Mouse (Mus musculus) layer of hippocampus, postnatal 36 days (tissue): ENCODE data around the gene Sowaha. TPM values are rescaled to one million over a fixed set of nuclear protein-coding genes. Genes with fewer than 3 reads are reported as not detected.
A peak's percentile ranks its signal among the peaks of the same experiment; 100 is the strongest.

ENCODE experiments used
- DNase-seq, 2 experiments: peaks; one replicate each; pipeline ENCODE4 v3.0.0; 2022
- total RNA-seq, 2 experiments: library from RNA; stranded (reverse); gene quantifications; 2 replicates each; pipeline ENCODE4 v1.2.3; 2021

The Sowaha gene
- 100 to 1,000 TPM; 140 to 143 TPM for total RNA-seq

DNA sequence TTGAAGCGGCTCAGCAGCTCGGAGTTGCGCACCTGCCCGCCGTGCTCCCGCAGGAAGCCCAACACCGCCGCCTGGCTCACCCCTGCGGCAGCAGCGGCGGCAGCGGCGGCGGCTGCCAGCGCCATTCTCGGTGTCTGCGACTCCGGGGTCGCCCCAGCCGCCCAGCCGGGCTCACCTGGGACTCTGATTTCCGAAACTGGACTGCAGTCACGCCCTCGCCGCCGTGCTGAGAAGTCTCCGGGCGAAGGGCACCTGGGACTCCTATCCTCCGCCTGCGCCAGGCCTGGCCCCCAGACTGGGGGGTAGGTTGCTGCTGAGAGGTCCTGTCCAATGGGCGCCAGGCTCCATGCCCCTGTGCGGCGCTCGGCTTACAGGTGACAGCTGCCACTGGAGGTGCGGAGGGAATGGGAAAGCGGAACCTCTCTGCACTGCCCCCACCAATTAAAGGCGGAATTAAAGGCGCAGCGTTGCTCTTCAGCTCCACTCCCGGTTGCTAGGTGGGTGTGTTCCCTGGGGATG lies at the start of gene Sowaha, which contains the start of gene Gm9945:
TSS of gene Sowaha (minus strand) at position 492 of the 519 bp plus-strand sequence.
TSS of gene Gm9945 (plus strand) at position 384 of the 519 bp plus-strand sequence.
- DNase-seq, result peak; percentile 75 to 78

DNA sequence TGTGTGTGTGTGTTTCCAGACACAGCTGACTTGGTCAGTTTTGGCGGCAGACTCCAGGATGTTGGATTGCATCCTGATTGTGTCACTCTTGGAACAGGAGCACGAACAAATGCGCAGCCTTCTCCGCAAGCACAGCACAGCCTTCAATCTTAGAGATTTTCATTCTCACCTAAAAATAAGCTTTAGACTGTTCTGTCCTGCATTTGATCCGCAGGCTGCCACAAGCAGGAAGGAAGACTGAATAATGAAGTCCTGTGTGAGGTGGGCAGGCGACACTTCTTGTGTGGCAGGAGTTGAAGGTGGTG lies 49.1 kb upstream of the Sowaha start:
- DNase-seq, result peak in 1 of 2 experiments; percentile 45

DNA sequence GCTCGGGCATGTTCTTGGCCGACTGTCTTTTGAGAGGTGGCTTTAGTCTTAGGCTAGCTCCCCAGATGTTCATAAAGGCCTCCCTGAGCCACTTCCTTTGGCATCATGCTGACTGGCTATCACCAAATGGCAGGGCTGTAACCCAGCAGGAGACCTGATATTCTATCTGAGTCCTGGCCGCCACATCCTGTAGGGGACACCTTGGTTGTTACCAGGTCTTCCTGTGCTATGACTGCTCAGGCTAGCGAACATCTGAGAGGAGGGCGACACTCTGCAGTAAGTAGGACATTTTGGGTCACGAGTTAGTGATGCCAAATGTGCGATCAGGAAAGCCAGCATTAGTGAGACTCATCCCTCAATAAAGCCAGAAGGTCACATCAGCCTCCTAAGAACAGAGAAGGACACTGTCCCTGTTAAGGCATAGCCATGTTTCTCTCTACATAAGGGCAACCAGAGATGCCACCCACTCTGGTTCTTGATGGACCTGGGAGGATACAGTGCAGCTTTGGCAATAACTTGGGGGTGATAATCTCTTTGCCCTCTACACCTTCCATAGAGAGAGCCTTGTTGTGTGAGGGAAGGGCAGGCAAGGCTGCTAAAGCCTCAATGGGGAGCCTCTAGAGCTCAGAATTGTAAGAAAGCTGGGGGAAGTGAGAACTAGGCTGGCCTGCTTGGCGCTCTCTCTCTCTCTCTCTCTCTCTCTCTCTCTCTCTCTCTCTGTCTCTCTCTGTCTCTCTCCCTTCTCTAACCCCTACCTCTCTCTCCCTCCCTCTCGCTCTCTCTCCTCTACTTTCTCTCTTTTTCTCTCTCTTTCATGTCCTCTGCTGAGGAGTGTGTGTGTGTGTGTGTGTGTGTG lies 48.6 kb upstream of the Sowaha start:
- DNase-seq, result no peak

DNA sequence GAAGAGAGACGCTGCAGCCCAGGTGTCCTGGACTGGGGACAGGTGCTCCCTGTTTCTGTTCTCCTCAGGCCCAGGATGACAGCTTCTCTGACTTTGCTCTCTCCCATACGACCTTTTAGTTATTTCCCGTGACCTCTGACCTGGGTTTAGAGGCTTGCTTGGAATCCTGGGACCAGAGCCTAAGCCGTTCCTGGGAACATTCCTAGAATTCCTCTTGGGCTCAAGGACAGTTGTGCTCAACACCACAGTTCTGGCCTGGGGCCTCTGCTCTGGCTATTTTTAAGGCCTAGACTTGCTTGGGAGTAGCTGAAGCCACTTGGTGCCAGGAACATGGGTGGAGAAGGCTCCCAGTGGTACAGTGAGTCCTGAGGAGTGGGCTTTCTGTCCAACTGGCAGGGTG lies 45.4 kb upstream of the Sowaha start:
- DNase-seq, result no peak

DNA sequence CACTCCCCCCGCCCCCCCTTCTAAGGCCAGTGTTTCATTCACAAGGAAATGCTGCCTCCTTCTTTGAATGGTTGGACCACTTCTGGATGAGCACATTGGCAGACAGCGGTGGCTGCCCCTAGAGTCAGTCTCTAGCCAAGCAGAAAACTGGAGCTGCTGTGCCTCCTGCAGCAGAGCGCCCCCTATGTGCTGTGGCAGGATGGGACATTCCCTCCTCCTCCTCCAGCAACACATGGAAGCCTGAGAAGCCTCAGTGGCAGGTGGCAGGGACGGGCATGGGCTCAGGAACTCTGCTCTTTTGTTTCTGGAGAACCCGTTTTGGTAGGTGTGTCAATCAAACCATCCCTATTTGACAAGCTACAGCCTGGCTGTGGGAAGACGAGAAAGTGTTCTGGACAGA lies 44.8 kb upstream of the Sowaha start:
- DNase-seq, result no peak

DNA sequence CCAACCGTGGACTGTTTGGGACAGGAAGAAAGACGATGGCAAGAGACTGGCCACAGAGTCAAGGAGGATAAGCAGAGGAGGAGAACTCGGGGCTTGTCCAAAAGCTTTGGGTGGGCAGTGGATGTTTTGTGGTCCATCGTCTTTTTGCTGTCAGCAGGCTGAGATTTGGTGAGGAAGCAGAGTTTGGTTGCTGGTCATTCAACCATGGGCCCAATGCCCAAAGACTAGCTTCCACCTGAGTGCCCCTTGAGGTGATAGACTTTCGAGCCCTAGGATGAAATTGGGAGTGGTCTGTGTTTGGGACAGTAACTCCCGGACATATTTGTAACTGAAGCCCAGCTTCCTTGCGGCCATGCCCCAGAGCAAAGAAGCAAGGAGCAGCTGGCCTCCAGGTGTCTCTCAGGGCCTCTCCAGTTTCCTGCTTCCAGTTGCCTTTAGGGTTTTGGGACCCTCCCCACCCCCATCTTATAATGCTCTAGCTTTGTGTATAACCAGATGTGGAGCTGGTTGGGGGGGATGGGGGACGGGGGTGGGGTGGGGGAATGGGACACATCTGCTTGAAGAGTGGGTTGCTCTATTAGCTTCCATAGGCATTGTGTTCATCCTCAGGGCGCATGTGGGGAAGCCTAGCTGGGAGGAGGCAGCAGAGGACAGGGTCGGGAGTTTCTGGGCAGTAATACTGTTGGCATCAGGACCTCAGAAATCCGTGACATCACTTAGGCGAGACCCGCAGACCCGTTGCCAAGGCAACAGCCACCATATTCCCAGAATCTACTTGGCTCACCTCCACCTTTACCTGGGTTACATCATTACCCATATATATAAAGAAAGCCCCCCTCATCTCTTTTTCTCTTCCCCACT lies 43.7 kb upstream of the Sowaha start:
- no peak for DNase-seq

DNA sequence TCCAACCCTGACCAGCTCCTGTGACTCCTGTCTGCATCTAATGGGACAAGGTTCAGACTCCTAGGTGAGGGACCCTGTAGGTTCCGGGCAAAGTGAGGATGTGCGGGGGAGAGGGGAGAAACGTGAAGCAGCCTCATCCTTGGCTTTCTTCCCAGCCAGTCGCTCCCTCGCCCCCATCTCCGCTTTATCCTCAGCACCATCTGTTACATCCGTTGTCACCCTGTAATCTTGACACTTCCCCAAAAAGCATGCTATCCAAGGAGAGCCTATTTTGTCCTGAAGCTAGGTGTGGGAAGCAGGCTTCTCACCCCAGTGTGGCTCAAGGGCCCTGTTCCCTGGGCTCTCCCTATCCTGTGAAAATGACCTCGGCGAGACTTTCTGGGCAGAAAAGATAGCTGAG lies 42.9 kb upstream of the Sowaha start:
- DNase-seq, result peak; percentile 58 to 68

DNA sequence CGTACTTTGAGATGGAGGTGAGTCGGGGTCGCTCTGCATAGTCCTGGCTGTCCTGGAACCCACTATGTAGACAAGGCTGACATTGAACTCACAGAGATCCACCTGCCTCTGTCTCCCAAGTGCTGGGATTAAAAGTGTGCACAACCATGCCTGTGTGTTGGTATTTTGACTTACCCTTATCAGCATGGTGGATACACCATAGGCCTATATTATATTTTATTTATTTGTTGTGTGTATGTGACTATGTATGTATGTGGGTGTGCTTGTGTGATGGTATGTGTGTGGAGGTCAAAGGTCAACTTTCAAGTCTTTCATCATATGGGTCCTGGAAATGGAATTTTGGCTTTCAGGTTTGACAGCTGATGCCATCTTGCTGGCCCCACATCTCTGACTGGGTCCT lies 42.3 kb upstream of the Sowaha start:
- no peak for DNase-seq

DNA sequence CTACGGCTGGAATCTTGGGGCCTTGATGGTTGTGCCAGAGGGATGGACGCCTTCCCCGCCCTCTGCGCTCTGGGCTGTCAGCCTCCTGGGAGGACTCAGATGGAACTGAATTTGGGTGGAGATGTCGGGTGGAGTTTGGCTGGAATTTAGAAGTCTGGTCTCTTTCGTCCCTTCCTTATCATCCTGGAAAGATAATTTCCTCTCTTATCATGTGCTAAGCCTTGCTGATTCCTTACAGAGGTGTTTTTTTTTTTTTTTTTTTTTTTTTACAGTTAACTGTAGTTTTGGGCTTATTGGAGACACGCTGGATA lies 41.7 kb upstream of the Sowaha start:
- no peak for DNase-seq

DNA sequence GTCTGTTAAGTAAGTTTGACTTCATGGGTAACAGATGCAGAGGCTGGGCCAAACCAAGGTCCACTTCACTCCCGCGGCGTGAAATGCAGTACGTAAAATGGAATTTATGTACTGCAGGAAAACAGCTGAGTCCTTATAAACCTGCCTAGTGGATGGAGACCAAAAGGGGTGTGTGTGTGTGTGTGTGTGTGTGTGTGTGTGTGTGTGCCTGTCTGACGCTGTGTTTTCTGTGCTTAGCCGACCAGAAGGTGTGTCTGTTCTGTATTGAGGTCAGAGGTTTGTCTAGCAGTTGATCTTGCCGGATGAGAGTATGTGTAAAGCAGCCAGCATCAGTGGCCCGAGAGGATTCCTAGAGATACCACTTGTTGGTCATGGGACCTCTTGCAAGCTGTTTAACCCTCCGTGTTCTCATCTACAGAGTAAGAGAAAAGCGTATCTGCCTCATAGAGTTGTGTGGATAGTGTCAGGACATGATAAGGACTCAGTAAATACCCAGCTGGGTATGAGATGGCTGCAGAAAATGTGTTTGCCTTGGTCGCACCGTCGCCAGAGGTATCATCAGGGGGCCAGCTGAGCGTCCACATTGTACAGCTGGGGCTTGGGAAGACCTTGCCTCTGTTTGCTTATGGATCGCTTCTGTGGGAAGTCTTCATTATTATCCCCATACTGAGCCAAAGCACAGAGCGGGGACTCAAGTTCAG lies 41.2 kb upstream of the Sowaha start:
- DNase-seq, result no peak

DNA sequence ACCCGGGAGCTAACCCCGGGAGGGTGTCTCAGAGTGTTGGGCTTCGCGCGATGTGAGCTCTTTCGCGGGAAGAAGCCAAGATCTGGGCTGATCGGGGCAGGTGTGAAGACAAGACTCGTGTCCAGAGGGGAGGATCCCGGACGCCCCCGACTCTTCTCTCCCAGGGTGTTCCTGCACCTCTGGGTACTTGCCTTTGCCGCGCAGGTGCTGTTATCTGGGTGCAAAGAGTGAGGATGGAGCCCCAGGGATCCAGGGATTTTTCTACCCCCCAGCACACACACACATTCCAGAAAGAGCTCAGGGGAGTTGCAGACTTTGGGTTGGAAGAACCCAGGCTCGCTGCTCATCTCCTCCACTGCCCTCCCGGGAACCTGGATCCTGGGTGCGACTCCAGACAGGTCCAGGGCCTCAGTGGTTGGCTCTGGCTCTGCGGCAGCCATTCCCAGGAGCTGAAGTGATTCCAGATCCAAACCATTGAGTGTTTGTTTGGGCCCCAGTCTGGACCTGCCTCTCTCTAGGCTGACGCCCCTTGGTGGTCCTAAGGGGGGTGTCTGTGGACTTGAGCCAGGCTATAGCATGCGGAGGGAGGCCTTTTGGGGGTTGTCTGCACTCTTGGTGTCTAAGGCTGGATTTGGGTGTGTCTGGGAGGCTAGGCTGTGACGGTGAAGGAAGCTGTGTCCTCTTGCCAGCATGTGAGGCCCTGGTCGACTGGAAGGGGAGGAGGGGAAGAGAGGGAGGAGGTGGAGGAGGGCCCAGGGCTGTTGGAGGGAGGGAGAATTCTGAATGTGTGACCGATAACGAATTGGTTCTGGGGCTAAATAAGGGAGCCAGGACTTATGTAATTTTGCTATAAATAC lies 40.3 kb upstream of the Sowaha start:
- peak; percentile 68 to 77 for DNase-seq

DNA sequence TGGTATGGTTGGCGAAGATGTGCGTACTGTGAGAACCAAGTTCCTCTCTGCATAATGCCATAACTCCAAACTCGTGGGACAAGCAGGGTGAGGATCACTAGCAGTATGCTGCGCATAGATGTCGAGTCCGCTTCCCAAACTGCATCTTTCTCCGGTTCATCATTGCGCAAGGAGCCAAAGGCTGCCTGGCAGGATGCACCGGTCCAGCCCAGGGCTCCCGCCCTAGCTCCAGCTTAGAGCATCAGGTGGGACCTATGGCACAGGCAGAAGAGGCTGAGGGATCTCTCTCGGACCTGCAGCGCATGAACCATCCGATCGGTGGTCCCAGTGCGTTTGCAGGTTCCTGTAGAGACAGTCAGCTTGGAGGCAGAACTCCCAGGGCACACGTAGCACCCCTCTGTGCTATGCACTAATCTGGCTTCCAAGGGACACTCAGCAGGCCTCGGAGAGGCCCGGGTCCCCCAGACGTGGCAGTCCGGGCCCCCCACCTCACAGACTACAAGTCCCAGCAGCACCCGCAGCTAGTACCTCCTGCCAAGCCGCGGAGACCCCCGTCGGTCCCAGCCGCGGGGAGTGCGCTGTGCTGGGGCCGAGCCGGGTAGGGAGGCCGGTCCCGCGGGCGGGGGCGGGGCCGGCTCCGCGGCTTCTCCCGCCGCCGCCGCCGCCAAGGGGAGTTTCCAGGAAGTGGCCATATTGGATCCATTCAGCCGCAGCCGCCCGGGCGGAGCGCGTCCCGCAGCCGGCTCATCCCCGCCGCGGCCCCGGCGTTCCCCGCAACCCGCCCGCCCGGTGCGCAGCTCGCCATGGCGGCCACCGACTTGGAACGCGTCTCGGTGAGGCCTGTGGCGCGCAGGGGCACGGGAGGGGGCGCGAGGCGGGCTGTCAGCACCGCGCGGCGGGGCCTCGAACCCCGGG lies 39.4 kb upstream of the Sowaha start, which contains the start of gene Sept8:
TSS of gene Sept8 (plus strand) at position 51 of the 915 bp plus-strand sequence.
- peak; percentile 67 to 75 for DNase-seq

DNA sequence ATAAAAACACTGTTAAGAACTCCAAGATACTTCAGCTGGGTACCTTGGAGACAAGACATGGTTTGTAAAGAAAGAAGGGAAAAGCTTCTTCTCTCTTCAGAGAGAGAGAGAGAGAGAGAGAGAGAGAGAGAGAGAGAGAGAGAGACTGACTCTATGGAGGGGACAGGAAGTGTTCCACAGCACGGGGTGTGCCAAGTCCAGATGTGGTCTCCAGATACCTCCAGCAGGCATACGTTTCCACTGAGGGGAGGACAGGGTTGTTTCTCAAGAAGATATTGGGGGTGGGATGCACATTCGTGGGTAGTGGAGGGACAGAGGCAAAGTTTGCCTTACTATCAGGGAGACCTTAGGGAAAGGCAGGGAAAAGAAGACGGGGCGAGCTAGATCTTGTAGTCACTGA lies 38.7 kb upstream of the Sowaha start:
- DNase-seq, result no peak

DNA sequence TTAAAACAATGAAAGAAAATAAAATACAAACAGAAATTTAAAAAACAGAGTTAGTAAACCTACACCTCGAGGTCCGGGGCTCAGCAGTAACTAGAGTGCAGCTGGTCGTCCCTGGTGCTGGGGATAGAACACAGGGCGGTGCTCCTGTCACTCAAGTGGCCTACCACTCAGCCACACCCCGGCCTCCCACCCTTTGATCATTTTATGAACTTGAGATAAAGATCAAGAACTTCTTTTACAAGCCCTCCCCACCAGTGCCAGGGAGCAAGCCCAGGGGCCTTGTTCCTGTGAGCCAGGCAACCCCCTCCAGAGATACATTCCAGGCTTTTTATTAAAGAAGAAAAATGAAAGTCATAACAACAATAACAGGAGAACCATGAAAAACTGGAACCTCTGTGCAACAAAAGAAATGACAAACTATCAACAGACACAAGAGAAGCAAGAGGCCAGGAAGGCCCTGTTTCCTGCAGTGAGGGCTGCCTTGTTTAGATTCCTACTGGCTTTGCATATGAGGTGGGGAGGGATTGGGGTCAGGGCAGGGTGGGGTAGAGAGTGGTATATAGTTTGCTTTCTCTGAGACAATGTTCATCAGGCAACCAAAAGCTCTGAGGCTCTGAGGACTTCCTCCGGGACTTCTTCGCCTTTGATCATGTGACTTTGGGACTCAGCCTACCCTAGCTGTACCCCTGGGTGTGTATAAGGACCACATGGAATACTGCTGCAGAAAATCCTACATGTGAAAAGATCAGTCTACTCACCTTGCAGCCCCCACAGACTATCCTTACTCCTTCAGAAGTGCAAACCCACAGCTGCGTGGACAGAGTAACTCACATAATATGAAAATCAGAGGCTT lies 36.9 kb upstream of the Sowaha start:
- DNase-seq, result no peak

DNA sequence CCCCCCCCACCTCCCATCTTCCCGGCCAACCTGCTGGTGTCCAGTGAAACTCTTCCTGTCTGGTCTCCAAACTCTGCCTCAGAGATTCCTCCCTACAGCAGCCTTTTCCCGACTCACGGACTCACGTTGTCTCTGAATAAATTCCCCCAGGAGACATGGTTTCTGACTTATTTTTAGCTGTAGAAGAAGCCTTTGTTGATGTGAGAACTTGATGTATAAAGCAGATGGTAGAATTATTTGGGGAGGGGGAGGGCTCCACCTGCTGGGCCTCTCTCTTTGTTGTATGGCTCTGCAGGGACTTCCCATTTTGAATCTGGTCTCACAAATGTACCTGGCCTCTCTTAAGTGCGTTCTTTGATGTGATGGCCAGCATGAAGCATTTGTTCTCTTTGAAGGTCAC lies 30.3 kb upstream of the Sowaha start:
- no peak for DNase-seq

DNA sequence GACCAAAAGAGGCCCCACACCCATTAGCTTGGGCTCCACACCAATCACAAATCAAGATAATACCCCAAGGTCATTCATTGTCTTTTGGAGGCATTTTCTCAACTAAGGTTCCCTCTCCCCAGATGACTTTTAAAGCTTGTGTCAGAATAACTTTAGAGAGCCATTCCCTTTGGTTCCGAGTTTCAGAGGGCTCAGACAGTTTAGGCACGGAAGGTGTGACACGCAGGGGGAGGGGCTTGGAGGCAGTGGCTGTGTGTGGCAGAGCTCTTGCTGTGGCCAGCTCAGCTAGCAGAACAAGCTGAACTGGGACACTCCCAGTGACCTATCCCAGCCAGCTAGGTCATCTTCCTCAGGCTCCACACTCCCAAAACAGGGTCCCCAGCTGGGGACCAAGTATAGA lies 28.5 kb upstream of the Sowaha start:
- no peak for DNase-seq

DNA sequence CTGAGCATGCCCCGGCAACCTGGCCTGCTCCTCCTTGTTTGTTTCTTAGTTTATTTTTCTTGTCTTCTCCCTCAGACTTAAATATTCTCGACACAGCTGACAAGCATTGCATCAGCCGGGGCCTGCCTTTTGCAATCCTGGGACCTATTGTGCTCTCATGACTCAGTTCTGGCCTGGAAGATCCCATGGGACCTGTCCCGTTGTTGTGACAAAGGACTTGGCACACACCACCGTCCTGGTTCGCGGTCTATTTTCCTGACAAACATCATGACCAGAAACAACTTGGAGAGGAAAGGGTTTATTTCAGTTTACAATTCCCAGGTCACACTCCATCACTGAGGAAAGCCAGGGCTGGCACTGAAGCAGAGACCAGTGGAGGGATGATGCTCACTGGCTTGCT lies 28.1 kb upstream of the Sowaha start:
- no peak for DNase-seq

DNA sequence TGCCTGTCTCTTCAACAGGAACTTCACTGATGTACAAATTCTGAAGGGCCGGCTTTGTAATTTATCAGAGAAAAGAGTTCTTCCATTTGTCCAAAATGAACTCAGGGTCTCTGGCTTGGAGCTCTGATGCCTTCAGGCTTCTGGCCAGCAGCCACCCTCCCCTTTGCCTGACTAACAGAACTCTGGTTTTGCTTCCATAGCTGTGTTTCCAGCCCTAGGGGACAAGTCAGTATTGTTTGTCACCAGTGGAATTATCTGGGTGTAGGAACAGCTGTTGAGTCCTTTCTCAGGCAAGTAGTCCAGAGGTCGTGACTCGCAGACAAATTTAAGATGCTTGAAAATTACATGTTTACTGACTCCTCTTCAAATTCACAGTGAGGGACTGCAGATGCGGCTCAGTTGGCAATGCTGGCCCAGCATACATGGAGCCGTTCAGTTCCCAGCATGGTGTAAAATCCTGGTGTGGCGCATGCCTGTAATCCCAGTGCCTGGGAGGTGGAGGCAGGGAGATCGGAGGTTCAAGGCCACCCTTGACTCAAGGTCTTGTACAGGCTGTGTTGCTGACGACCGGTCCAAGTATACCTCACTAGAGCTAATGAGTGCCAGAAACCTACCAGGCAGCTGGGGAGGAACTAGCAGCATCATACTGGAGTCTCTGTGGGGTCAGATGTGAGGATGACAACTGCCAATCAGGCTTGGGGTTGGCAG lies 27.2 kb upstream of the Sowaha start:
- DNase-seq, result no peak

DNA sequence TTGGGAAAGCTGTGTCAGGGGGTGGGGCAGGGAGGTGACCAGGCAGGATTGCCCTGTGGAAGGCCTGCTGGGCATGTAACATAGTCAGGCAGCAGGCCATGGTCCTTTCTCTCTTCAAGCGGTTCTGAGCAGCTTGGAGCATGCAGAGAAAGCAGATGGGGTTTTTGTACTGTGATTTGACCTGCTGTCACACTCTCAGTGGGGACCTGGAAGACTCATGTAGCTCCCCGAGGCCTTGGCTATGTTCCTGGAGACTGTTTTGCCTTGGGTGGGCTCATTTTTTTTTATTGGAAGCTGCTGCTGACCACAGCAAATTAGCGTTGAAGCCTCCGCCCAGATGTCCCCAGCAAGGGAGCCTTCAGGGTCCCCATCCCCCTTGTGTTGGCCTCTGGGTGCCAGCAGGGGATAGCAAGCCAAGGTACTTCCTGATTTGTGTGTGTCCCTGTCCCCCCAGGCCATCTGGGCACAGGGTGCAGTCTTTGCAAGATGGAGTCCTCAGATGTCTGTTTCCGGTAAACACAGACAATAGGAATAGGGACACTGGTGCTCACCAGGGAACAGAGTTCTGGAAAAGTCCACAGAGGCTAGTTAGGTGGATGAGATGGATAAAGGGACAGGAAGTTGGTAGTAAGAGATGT lies 25.1 kb upstream of the Sowaha start:
- DNase-seq, result no peak
